Mouse (Mus musculus) neural tube, embryonic 11.5 days (tissue): ENCODE measurements around the gene AL731706.1. TPM values are rescaled to one million over a fixed set of nuclear protein-coding genes. Genes with fewer than 3 reads are reported as not detected.
A peak's percentile ranks its signal among the peaks of the same experiment; 100 is the strongest.
"Not testable (repeated sequence)": the region's sequence is repeated elsewhere in the genome, so short reads cannot be mapped to it uniquely, and the experiment has no call there.

Source experiments
- ATAC-seq: fragments of 200-750 bp; cut with Nextera tagmentation; 2 replicates; pipeline ENCODE4 v1.8.0; 2017; ENCODE audit warnings: moderate number of reproducible peaks, mild to moderate bottlenecking, moderate TSS enrichment, moderate library complexity; ENCODE audit not compliant: insufficient read depth, low FRiP score, low TSS enrichment
- DNase-seq: peaks from one replicate; pipeline ENCODE4 v3.0.0-alpha.2; 2015; ENCODE audit warnings: low spot score
- H3K27ac ChIP-seq: fragments of 300-500 bp; sonication (generic); 2 replicates; pipeline ENCODE4 v1.5.1; 2014; ENCODE audit warnings: low read depth, mild to moderate bottlenecking, low read length
- H3K27me3 ChIP-seq: fragments of 300-500 bp; sonication (generic); 2 replicates; pipeline ENCODE4 v1.6.1; 2014; ENCODE audit warnings: mild to moderate bottlenecking, low read length, mixed read lengths; ENCODE audit not compliant: control insufficient read depth, insufficient read depth
- H3K36me3 ChIP-seq: fragments of 300-500 bp; sonication (generic); 2 replicates; pipeline ENCODE4 v1.6.1; 2014; ENCODE audit warnings: mild to moderate bottlenecking, low read length, moderate library complexity, mixed read lengths; ENCODE audit not compliant: control insufficient read depth, insufficient read depth
- H3K4me1 ChIP-seq: fragments of 300-500 bp; sonication (generic); 2 replicates; pipeline ENCODE4 v1.6.1; 2014; ENCODE audit warnings: low read length, mixed read lengths; ENCODE audit not compliant: control insufficient read depth, insufficient read depth
- H3K4me2 ChIP-seq: fragments of 300-500 bp; sonication (generic); 2 replicates; pipeline ENCODE4 v1.6.1; 2014; ENCODE audit warnings: low read depth, mild to moderate bottlenecking, moderate library complexity
- H3K4me3 ChIP-seq: fragments of 300-500 bp; sonication (generic); 2 replicates; pipeline ENCODE4 v1.5.1; 2014; ENCODE audit warnings: low read depth, low read length
- H3K9ac ChIP-seq: fragments of 300-500 bp; sonication (generic); 2 replicates; pipeline ENCODE4 v1.6.1; 2014; ENCODE audit warnings: mild to moderate bottlenecking, low read length
- H3K9me3 ChIP-seq: fragments of 300-500 bp; sonication (generic); 2 replicates; pipeline ENCODE4 v1.6.1; 2016; ENCODE audit warnings: low read length; ENCODE audit not compliant: control insufficient read depth
- WGBS: fragments of 180-500 bp; shearing (Covaris S2); extraction: QIAGEN DNeasy Blood & Tissue Kit; methylation state at CpG from one replicate; pipeline ENCODE4 v1.1.7; 2014; 5-methylcytosine and 5-hydroxymethylcytosine counted together
- polyA plus RNA-seq: library from polyadenylated mRNA; unstranded; fragments of >200 nt; fragmentation: Nextera tagmentation; extraction: Ambion mirVana; gene quantifications from 2 replicates; pipeline ENCODE4 v1.2.1, GENCODE M21; 2014

Gene AL731706.1
- polyA plus RNA-seq, 1 experiment from 2014 or later: 26.0 TPM

- Histone ChIP-seq H3K4me2 (no peak overlapping the region), H3K4me1 (peaks cover 5% of the 10 kb centered on the region; the same call in 1 of the 2 replicates), H3K36me3 (no peaks in the 10 kb centered on the region), H3K27ac (no peak overlapping the region), H3K27me3 (no peaks in the 10 kb centered on the region), H3K9ac (no peak overlapping the region), H3K9me3 (no peaks in the 10 kb centered on the region), H3K4me3 (no peak overlapping the region)
- WGBS: 34% methylated on average over 4 of the region's 4 CpGs
- DNase-seq (no peak), ATAC-seq (no peak)
Observed at GRCm38 (mm10) chr2:136911958-136912411, 20.8 kb upstream of the AL731706.1 start.

- H3K4me3 ChIP-seq: no peak overlapping the region
- H3K9ac ChIP-seq: no peak overlapping the region
- peaks cover 5% of the 10 kb centered on the region; the same call in 1 of the 2 replicates for H3K4me1 ChIP-seq
- H3K27ac ChIP-seq: no peak overlapping the region
- H3K27me3 ChIP-seq: no peaks in the 10 kb centered on the region
- DNase-seq (no peak), ATAC-seq (no peak)
- H3K36me3 ChIP-seq: no peaks in the 10 kb centered on the region
- H3K9me3 ChIP-seq: no peaks in the 10 kb centered on the region
- no peak overlapping the region for H3K4me2 ChIP-seq
- WGBS: 68% methylated on average over 2 of the region's 2 CpGs
Observed at GRCm38 (mm10) chr2:136909298-136909697, 18.1 kb upstream of the AL731706.1 start.

- 79% methylated on average over 3 of the region's 3 CpGs for WGBS
- Histone ChIP-seq H3K9ac (no peak overlapping the region), H3K4me2 (no peak overlapping the region), H3K9me3 (no peaks in the 10 kb centered on the region), H3K27me3 (no peaks in the 10 kb centered on the region), H3K4me1 (peaks cover 5% of the 10 kb centered on the region; the same call in 1 of the 2 replicates), H3K27ac (no peak overlapping the region), H3K36me3 (no peaks in the 10 kb centered on the region), H3K4me3 (no peak overlapping the region)
- ATAC-seq (no peak), DNase-seq (no peak)
Observed at GRCm38 (mm10) chr2:136908596-136908995, 17.4 kb upstream of the AL731706.1 start.

- no peak overlapping the region for H3K27ac ChIP-seq
- H3K9me3 ChIP-seq: no peaks in the 10 kb centered on the region
- no peak overlapping the region for H3K9ac ChIP-seq
- no peak overlapping the region for H3K4me3 ChIP-seq
- no peaks in the 10 kb centered on the region for H3K36me3 ChIP-seq
- H3K27me3 ChIP-seq: no peaks in the 10 kb centered on the region
- H3K4me2 ChIP-seq: no peak overlapping the region
- 77% methylated on average over 2 of the region's 2 CpGs for WGBS
- no peak for ATAC-seq
- H3K4me1 ChIP-seq: no peaks in the 10 kb centered on the region
- DNase-seq: no peak
Observed at GRCm38 (mm10) chr2:136896131-136896530, 4.9 kb upstream of the AL731706.1 start.

- Histone ChIP-seq H3K36me3 (no peaks in the 10 kb centered on the region), H3K4me3 (no peak overlapping the region), H3K9ac (no peak overlapping the region), H3K9me3 (no peaks in the 10 kb centered on the region), H3K27ac (no peak overlapping the region), H3K27me3 (no peaks in the 10 kb centered on the region), H3K4me2 (no peak overlapping the region), H3K4me1 (no peaks in the 10 kb centered on the region)
- WGBS: 80% methylated on average over 2 of the region's 2 CpGs
- no peak for DNase-seq
- ATAC-seq: no peak
Observed at GRCm38 (mm10) chr2:136894494-136894893, 3.3 kb upstream of the AL731706.1 start.

GRCm38 (mm10) chr2:136891951-136892371 lies 772 bp upstream of the AL731706.1 start:
- H3K4me3 ChIP-seq: peak overlapping the region; percentile 70
- ATAC-seq: peak; percentile 77
- H3K36me3 ChIP-seq: no peaks in the 10 kb centered on the region
- H3K4me2 ChIP-seq: peak overlapping the region; percentile 42
- peak overlapping the region; percentile 52; the same call in 1 of the 2 replicates for H3K9ac ChIP-seq
- no peaks in the 10 kb centered on the region for H3K9me3 ChIP-seq
- peak overlapping the region; percentile 34; the same call in 1 of the 2 replicates for H3K27ac ChIP-seq
- WGBS: under 1% methylated on average over 23 of the region's 23 CpGs
- no peaks in the 10 kb centered on the region for H3K4me1 ChIP-seq
- no peaks in the 10 kb centered on the region for H3K27me3 ChIP-seq
- DNase-seq: peak; percentile 94

- 5% methylated on average over 15 of the region's 15 CpGs for WGBS
- H3K9me3 ChIP-seq, H3K4me1 ChIP-seq, DNase-seq, H3K27me3 ChIP-seq, H3K36me3 ChIP-seq: not testable (repeated sequence)
- Histone ChIP-seq H3K4me3 (peak overlapping the region; percentile 70), H3K9ac (peak overlapping the region; percentile 81), H3K4me2 (peak overlapping the region; percentile 27), H3K27ac (peak overlapping the region; percentile 81)
- peak; percentile 75 for ATAC-seq
Observed at GRCm38 (mm10) chr2:136890716-136891067, 497 bp downstream of the AL731706.1 start.

GRCm38 (mm10) chr2:136886846-136887245 lies 4.3 kb downstream of the AL731706.1 start:
- ATAC-seq: no peak
- H3K27ac ChIP-seq: no peak overlapping the region
- H3K4me2 ChIP-seq: no peak overlapping the region
- H3K9me3 ChIP-seq: no peaks in the 10 kb centered on the region
- no peaks in the 10 kb centered on the region for H3K36me3 ChIP-seq
- no peak overlapping the region for H3K4me3 ChIP-seq
- no peaks in the 10 kb centered on the region for H3K4me1 ChIP-seq
- peak; percentile 23 for DNase-seq
- 78% methylated on average over 4 of the region's 4 CpGs for WGBS
- no peak overlapping the region for H3K9ac ChIP-seq
- no peaks in the 10 kb centered on the region for H3K27me3 ChIP-seq

- ATAC-seq (no peak), DNase-seq (no peak)
- Histone ChIP-seq H3K4me2 (no peak within 1 kb of the TSS), H3K27me3 (no peaks in the 10 kb centered on the region), H3K27ac (no peak within 1 kb of the TSS), H3K9me3 (no peaks in the 10 kb centered on the region), H3K4me3 (no peak within 1 kb of the TSS), H3K4me1 (no peaks in the 10 kb centered on the region), H3K36me3 (no peaks in the 10 kb centered on the region), H3K9ac (no peak within 1 kb of the TSS)
- WGBS: 98% methylated on average over 2 of the region's 2 CpGs
Observed at GRCm38 (mm10) chr2:136885579-136885978, 5.6 kb downstream of the AL731706.1 start, which contains the start of gene AL731706.2. Gene AL731706.2, minus strand, starts transcription at chr2:136885679.
